Mouse (Mus musculus) MEL (cell line): ENCODE measurements around the gene Pcbd1.

ENCODE experiments used
- CTCF ChIP-seq, 3 experiments: IDR thresholded peaks in 2 of 3; conservative IDR thresholded peaks in 1 of 3; 2 replicates each; pipeline ENCODE4 v1.5.1; 2011 to 2012; ENCODE audit warnings: low read length in 3 of 3, low read depth in 2 of 3, mild to moderate bottlenecking in 2 of 3, improper control_type of control experiment in 1 of 3, inconsistent platforms in 1 of 3, mixed read lengths in 1 of 3, moderate library complexity in 1 of 3; ENCODE audit not compliant: control insufficient read depth in 1 of 3, insufficient read depth in 1 of 3, poor library complexity in 1 of 3, severe bottlenecking in 1 of 3
- EP300 ChIP-seq, 2 experiments: IDR thresholded peaks; 2 replicates each; pipeline ENCODE4 v1.6.1; 2011; ENCODE audit warnings: improper control_type of control experiment in 2 of 2, low read length in 2 of 2, low read depth in 1 of 2, mild to moderate bottlenecking in 1 of 2
- HCFC1 ChIP-seq: IDR thresholded peaks from 2 replicates; pipeline ENCODE4 v1.6.1; 2012; ENCODE audit warnings: low read depth, mild to moderate bottlenecking, inconsistent platforms, low read length, improper control_type of control experiment, moderate library complexity
- MAX ChIP-seq: IDR thresholded peaks from 2 replicates; pipeline ENCODE4 v1.6.1; 2011; ENCODE audit warnings: low read length, improper control_type of control experiment
- MEF2A ChIP-seq: IDR thresholded peaks from 2 replicates; pipeline ENCODE4 v1.6.1; 2014; ENCODE audit warnings: low read depth, mild to moderate bottlenecking, inconsistent platforms, low read length, improper control_type of control experiment; ENCODE audit not compliant: poor library complexity, insufficient replicate concordance, severe bottlenecking; ENCODE audit errors: extremely low read depth
- NELFE ChIP-seq: IDR thresholded peaks from 2 replicates; pipeline ENCODE4 v1.6.1; 2011; ENCODE audit warnings: low read depth, low read length, improper control_type of control experiment
- POLR2A ChIP-seq, 2 experiments: IDR thresholded peaks; 2 replicates each; pipeline ENCODE4 v1.6.1; 2011 to 2012; ENCODE audit warnings: low read length in 2 of 2, mild to moderate bottlenecking in 2 of 2, control low read depth in 1 of 2, improper control_type of control experiment in 1 of 2, low read depth in 1 of 2, moderate library complexity in 1 of 2; ENCODE audit not compliant: control insufficient read depth in 1 of 2, insufficient read depth in 1 of 2, poor library complexity in 1 of 2
- POLR2AphosphoS2 ChIP-seq: IDR thresholded peaks from 2 replicates; pipeline ENCODE4 v1.6.1; 2011; ENCODE audit warnings: low read length, improper control_type of control experiment
- SMC3 ChIP-seq: IDR thresholded peaks from 2 replicates; pipeline ENCODE4 v1.6.1; 2011; ENCODE audit warnings: low read depth, low read length, improper control_type of control experiment
- USF1 ChIP-seq: IDR thresholded peaks from 2 replicates; pipeline ENCODE4 v1.6.1; 2014; ENCODE audit warnings: low read depth, mild to moderate bottlenecking, inconsistent platforms, low read length, improper control_type of control experiment, moderate library complexity
- ZC3H11A ChIP-seq: IDR thresholded peaks from 2 replicates; pipeline ENCODE4 v1.6.1; 2012; ENCODE audit warnings: low read depth, mild to moderate bottlenecking, inconsistent platforms, low read length, improper control_type of control experiment
- ZKSCAN1 ChIP-seq: IDR thresholded peaks from 2 replicates; pipeline ENCODE4 v1.6.1; 2012; ENCODE audit warnings: low read depth, mild to moderate bottlenecking, inconsistent platforms, low read length, improper control_type of control experiment, moderate library complexity

DNA sequence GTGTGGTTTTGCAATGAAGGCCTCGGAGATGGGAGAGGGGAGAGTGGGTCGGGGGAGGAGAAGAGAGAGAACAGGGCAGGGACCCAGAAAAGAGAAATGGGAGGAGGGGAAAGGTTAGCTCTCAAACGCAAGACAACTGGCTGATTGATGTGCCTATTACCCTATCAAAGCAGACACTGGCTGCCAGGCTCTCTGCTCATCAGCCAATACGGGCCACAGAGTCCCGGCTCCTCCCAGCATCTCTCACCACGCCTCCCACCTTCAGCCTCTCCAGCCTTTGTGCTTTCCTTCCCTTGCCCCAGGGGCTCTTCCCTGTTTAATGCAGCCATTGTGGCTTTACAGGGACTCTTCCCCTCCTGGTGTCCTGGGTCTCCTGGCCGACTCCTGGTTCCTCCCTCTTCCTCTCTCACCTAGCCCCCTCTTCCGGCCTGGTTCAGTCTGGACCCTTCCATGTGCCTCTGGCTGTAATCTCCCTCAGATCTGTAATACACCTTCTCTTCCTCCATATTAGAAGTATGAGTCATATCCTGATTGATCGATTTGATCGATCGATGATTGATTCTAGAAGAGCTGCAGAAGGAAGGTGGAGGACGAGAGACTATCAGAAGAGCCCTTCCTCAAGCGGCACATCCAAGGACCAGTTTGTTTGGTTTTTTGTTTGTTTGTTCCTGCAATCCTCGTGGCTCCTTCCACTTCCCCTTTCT, 8.8 kb upstream of the Pcbd1 start:
- no peak for TF ChIP-seq SMC3
- TF ChIP-seq ZC3H11A, result no peak
- TF ChIP-seq MAX, result peak; percentile 71
- TF ChIP-seq USF1, result no peak
- TF ChIP-seq POLR2A (IDR thresholded peaks at IDR 0.05; ENCODE audit: control insufficient read depth in 1 of 2, insufficient read depth in 1 of 2, low read depth in 1 of 2, low read length in 2 of 2, poor library complexity in 1 of 2), result peak; percentile 42 to 81; a peak in 3 of 4 replicates
- TF ChIP-seq HCFC1, result 0 out of 2 replicates have a peak, but pooled peaks have one; percentile 49
- TF ChIP-seq MEF2A, result no peak
- peak; percentile 82 for TF ChIP-seq NELFE
- TF ChIP-seq ZKSCAN1, result no peak
- TF ChIP-seq CTCF (IDR thresholded peaks at IDR 0.05 in 2 of 3, conservative IDR thresholded peaks at IDR 0.05 in 1 of 3; ENCODE audit: control insufficient read depth in 1 of 3, insufficient read depth in 1 of 3, low read depth in 2 of 3, low read length in 3 of 3, poor library complexity in 1 of 3, severe bottlenecking in 1 of 3), result no peak
- TF ChIP-seq POLR2AphosphoS2, result peak; percentile 68; the same call in 1 of the 2 replicates
- TF ChIP-seq EP300 (IDR thresholded peaks at IDR 0.05; ENCODE audit: low read depth in 1 of 2, low read length in 2 of 2), result no peak
